Mouse (Mus musculus) midbrain, embryonic 13.5 days (tissue): Measurements from ENCODE around the gene Gm10382. TPM values are rescaled to one million over a fixed set of nuclear protein-coding genes. Genes with fewer than 3 reads are reported as not detected.

ENCODE experiments used
- ATAC-seq: fragments of 200-750 bp; cut with Nextera tagmentation; 2 replicates; pipeline ENCODE4 v1.8.0; 2017; ENCODE audit warnings: mild to moderate bottlenecking, moderate TSS enrichment, moderate library complexity
- H3K27ac ChIP-seq: fragments of 300-500 bp; sonication (generic); 2 replicates; pipeline ENCODE4 v1.5.1; 2015; ENCODE audit warnings: inconsistent platforms, mild to moderate bottlenecking, moderate library complexity
- H3K27me3 ChIP-seq: fragments of 300-500 bp; sonication (generic); 2 replicates; pipeline ENCODE4 v1.6.1; 2015; ENCODE audit warnings: mild to moderate bottlenecking, inconsistent platforms
- H3K36me3 ChIP-seq: fragments of 300-500 bp; sonication (generic); 2 replicates; pipeline ENCODE4 v1.6.1; 2015; ENCODE audit warnings: mild to moderate bottlenecking, inconsistent platforms
- H3K4me1 ChIP-seq: fragments of 300-500 bp; sonication (generic); replicated peaks from 2 replicates; pipeline ENCODE4 v1.6.1; 2015; ENCODE audit warnings: inconsistent platforms
- H3K4me2 ChIP-seq: fragments of 300-500 bp; sonication (generic); replicated peaks from 2 replicates; pipeline ENCODE4 v1.6.1; 2015; ENCODE audit warnings: moderate library complexity, mild to moderate bottlenecking, inconsistent platforms
- H3K4me3 ChIP-seq: fragments of 300-500 bp; sonication (generic); replicated peaks from 2 replicates; pipeline ENCODE4 v1.5.1; 2015; ENCODE audit warnings: mild to moderate bottlenecking, inconsistent platforms
- H3K9ac ChIP-seq: fragments of 300-500 bp; sonication (generic); replicated peaks from 2 replicates; pipeline ENCODE4 v1.6.1; 2015; ENCODE audit warnings: mild to moderate bottlenecking, inconsistent platforms
- H3K9me3 ChIP-seq: fragments of 300-500 bp; sonication (generic); 2 replicates; pipeline ENCODE4 v1.6.1; 2016; ENCODE audit warnings: mild to moderate bottlenecking, inconsistent platforms
- WGBS: fragments of 180-500 bp; shearing (Covaris S2); methylation state at CpG from one replicate; pipeline ENCODE4 v1.1.7; 2015; 5-methylcytosine and 5-hydroxymethylcytosine counted together
- polyA plus RNA-seq: library from polyadenylated mRNA; unstranded; fragments of >200 nt; fragmentation: Nextera tagmentation; extraction: Ambion mirVana; gene quantifications from 2 replicates; pipeline ENCODE4 v1.2.1, GENCODE M21; 2015

Gm10382 gene
- 0.39 and 0.89 TPM in 2 replicates for polyA plus RNA-seq

GRCm38 (mm10) chr5:125389131-125389578, at the start of gene Gm10382:
TSS of gene Gm10382 (plus strand) at chr5:125389322.
- Histone ChIP-seq H3K4me1 (peaks cover 45% of the 10 kb centered on the region), H3K9ac (peak within 1 kb of the TSS; percentile 100), H3K27ac (peak within 1 kb of the TSS; percentile 98), H3K36me3 (peaks cover 18% of the 10 kb centered on the region), H3K9me3 (no peaks in the 10 kb centered on the region), H3K27me3 (no peaks in the 10 kb centered on the region), H3K4me3 (peak within 1 kb of the TSS; percentile 99), H3K4me2 (peak within 1 kb of the TSS; percentile 100)
- under 1% methylated on average over 41 of the region's 41 CpGs for WGBS
- ATAC-seq, result peak; percentile 35

GRCm38 (mm10) chr5:125339851-125340531, 49.1 kb upstream of the Gm10382 start:
- 3% methylated on average over 25 of the region's 25 CpGs for WGBS

GRCm38 (mm10) chr5:125340547-125341262, 48.4 kb upstream of the Gm10382 start, which contains the start of gene Scarb1:
TSS of gene Scarb1 (minus strand) at chr5:125341094.
- Histone ChIP-seq H3K36me3 (no peaks in the 10 kb centered on the region), H3K4me1 (peaks cover 33% of the 10 kb centered on the region), H3K4me2 (peak within 1 kb of the TSS; percentile 94), H3K27ac (no peak within 1 kb of the TSS), H3K4me3 (peak within 1 kb of the TSS; percentile 69), H3K27me3 (peaks cover 21% of the 10 kb centered on the region), H3K9ac (peak within 1 kb of the TSS; percentile 70), H3K9me3 (no peaks in the 10 kb centered on the region)
- WGBS, result 0% methylated on average over 35 of the region's 42 CpGs
- ATAC-seq, result peak; percentile 80

More at GRCm38 (mm10) chr5:125339851-125340531, 49.1 kb upstream of the Gm10382 start:
- H3K9me3 ChIP-seq, result no peaks in the 10 kb centered on the region
- H3K4me2 ChIP-seq, result peak overlapping the region; percentile 94
- peak overlapping the region; percentile 70 for H3K9ac ChIP-seq
- H3K27ac ChIP-seq, result no peak overlapping the region
- ATAC-seq, result peak; percentile 3; the same call in 1 of the 2 replicates
- peaks cover 33% of the 10 kb centered on the region for H3K4me1 ChIP-seq
- peak overlapping the region; percentile 69 for H3K4me3 ChIP-seq
- H3K36me3 ChIP-seq, result no peaks in the 10 kb centered on the region
- peaks cover 21% of the 10 kb centered on the region for H3K27me3 ChIP-seq

GRCm38 (mm10) chr5:125341459-125342090, 47.5 kb upstream of the Gm10382 start:
- no peaks in the 10 kb centered on the region for H3K9me3 ChIP-seq
- no peaks in the 10 kb centered on the region for H3K36me3 ChIP-seq
- peak overlapping the region; percentile 70 for H3K9ac ChIP-seq
- peak overlapping the region; percentile 94 for H3K4me2 ChIP-seq
- peaks cover 21% of the 10 kb centered on the region for H3K27me3 ChIP-seq
- H3K4me3 ChIP-seq, result peak overlapping the region; percentile 69
- WGBS, result 56% methylated on average over 14 of the region's 14 CpGs
- H3K27ac ChIP-seq, result no peak overlapping the region
- peaks cover 33% of the 10 kb centered on the region for H3K4me1 ChIP-seq
- no peak for ATAC-seq

GRCm38 (mm10) chr5:125344296-125344695, 44.8 kb upstream of the Gm10382 start:
- no peak for ATAC-seq
- H3K4me1 ChIP-seq, result peaks cover 22% of the 10 kb centered on the region
- WGBS, result 92% methylated on average over 6 of the region's 6 CpGs

GRCm38 (mm10) chr5:125348067-125348466, 41.1 kb upstream of the Gm10382 start:
- Histone ChIP-seq H3K27me3 (no peaks in the 10 kb centered on the region), H3K4me2 (no peak overlapping the region), H3K36me3 (no peaks in the 10 kb centered on the region), H3K9ac (no peak overlapping the region), H3K9me3 (no peaks in the 10 kb centered on the region), H3K4me3 (no peak overlapping the region), H3K27ac (no peak overlapping the region), H3K4me1 (no peaks in the 10 kb centered on the region)
- WGBS, result 82% methylated on average over 7 of the region's 7 CpGs
- ATAC-seq, result no peak

More at GRCm38 (mm10) chr5:125344296-125344695, 44.8 kb upstream of the Gm10382 start:
- H3K9ac ChIP-seq, result no peak overlapping the region
- no peaks in the 10 kb centered on the region for H3K9me3 ChIP-seq
- peaks cover 19% of the 10 kb centered on the region for H3K27me3 ChIP-seq
- no peaks in the 10 kb centered on the region for H3K36me3 ChIP-seq
- no peak overlapping the region for H3K4me3 ChIP-seq
- H3K4me2 ChIP-seq, result no peak overlapping the region
- H3K27ac ChIP-seq, result no peak overlapping the region

GRCm38 (mm10) chr5:125348487-125348886, 40.6 kb upstream of the Gm10382 start:
- WGBS, result 48% methylated on average over 8 of the region's 8 CpGs
- H3K9me3 ChIP-seq, result no peaks in the 10 kb centered on the region
- no peak overlapping the region for H3K4me3 ChIP-seq
- H3K36me3 ChIP-seq, result no peaks in the 10 kb centered on the region
- H3K9ac ChIP-seq, result no peak overlapping the region
- H3K4me2 ChIP-seq, result no peak overlapping the region
- H3K27ac ChIP-seq, result no peak overlapping the region
- ATAC-seq, result no peak
- no peaks in the 10 kb centered on the region for H3K27me3 ChIP-seq
- no peaks in the 10 kb centered on the region for H3K4me1 ChIP-seq

- no peak for ATAC-seq
- Histone ChIP-seq H3K9me3 (no peaks in the 10 kb centered on the region), H3K4me3 (no peak overlapping the region), H3K27me3 (no peaks in the 10 kb centered on the region), H3K4me2 (no peak overlapping the region), H3K36me3 (no peaks in the 10 kb centered on the region), H3K27ac (no peak overlapping the region), H3K4me1 (no peaks in the 10 kb centered on the region), H3K9ac (no peak overlapping the region)
- 87% methylated on average over 3 of the region's 3 CpGs for WGBS
Measured at GRCm38 (mm10) chr5:125349391-125349790, 39.7 kb upstream of the Gm10382 start.

GRCm38 (mm10) chr5:125351057-125351456, 38.1 kb upstream of the Gm10382 start:
- no peak for ATAC-seq

GRCm38 (mm10) chr5:125351939-125352338, 37.2 kb upstream of the Gm10382 start:
- Histone ChIP-seq H3K4me2 (no peak overlapping the region), H3K27ac (no peak overlapping the region), H3K27me3 (no peaks in the 10 kb centered on the region), H3K36me3 (no peaks in the 10 kb centered on the region), H3K4me3 (no peak overlapping the region), H3K9me3 (no peaks in the 10 kb centered on the region), H3K9ac (no peak overlapping the region), H3K4me1 (0 out of 2 replicates have a peak, but pooled peaks cover 6% of the 10 kb centered on the region)
- no peak for ATAC-seq
- WGBS, result 97% methylated on average over 5 of the region's 5 CpGs

More at GRCm38 (mm10) chr5:125351057-125351456, 38.1 kb upstream of the Gm10382 start:
- H3K9ac ChIP-seq, result no peak overlapping the region
- H3K4me2 ChIP-seq, result no peak overlapping the region
- 0 out of 2 replicates have a peak, but pooled peaks cover 6% of the 10 kb centered on the region for H3K4me1 ChIP-seq
- H3K36me3 ChIP-seq, result no peaks in the 10 kb centered on the region
- no peaks in the 10 kb centered on the region for H3K9me3 ChIP-seq
- no peak overlapping the region for H3K4me3 ChIP-seq
- H3K27me3 ChIP-seq, result no peaks in the 10 kb centered on the region
- 81% methylated on average over 8 of the region's 8 CpGs for WGBS
- no peak overlapping the region for H3K27ac ChIP-seq

- WGBS, result 98% methylated on average over 5 of the region's 5 CpGs
- no peaks in the 10 kb centered on the region for H3K36me3 ChIP-seq
- H3K4me2 ChIP-seq, result no peak overlapping the region
- ATAC-seq, result no peak
- H3K4me3 ChIP-seq, result no peak overlapping the region
- no peaks in the 10 kb centered on the region for H3K9me3 ChIP-seq
- no peak overlapping the region for H3K9ac ChIP-seq
- H3K4me1 ChIP-seq, result 0 out of 2 replicates have a peak, but pooled peaks cover 6% of the 10 kb centered on the region
- no peak overlapping the region for H3K27ac ChIP-seq
- no peaks in the 10 kb centered on the region for H3K27me3 ChIP-seq
Measured at GRCm38 (mm10) chr5:125352781-125353294, 36.3 kb upstream of the Gm10382 start.
